Mouse (Mus musculus): Measurements from ENCODE around the gene Exosc6.

GRCm38 (mm10) chr8:111042546-111042945 is 13.6 kb upstream of the Exosc6 start:
- TF ChIP-seq GATA1 (IDR thresholded peaks at IDR 0.05; ENCODE audit: low read length) (no peak), TAL1 (IDR thresholded peaks at IDR 0.05; ENCODE audit: low read length) (no peak)
